Mouse (Mus musculus) layer of hippocampus, postnatal 14 days (tissue): Measurements from ENCODE around the gene C1qtnf4. TPM values are rescaled to one million over a fixed set of nuclear protein-coding genes. Genes with fewer than 3 reads are reported as not detected.
A peak's percentile ranks its signal among the peaks of the same experiment; 100 is the strongest.

Experiments
- DNase-seq, 2 experiments: peaks; one replicate each; pipeline ENCODE4 v3.0.0; 2021 to 2022; ENCODE audit warnings: low spot score in 2 of 2, mixed read lengths in 1 of 2
- long read RNA-seq, 2 experiments: library from polyadenylated mRNA; stranded (forward); transcript quantifications; one replicate each; pipeline ENCODE4 v2.0.0; 2021
- total RNA-seq, 2 experiments: library from RNA; stranded (reverse); gene quantifications; 2 replicates each; pipeline ENCODE4 v1.2.3; 2021

The C1qtnf4 gene
- 100 to 1,000 TPM; 172 to 176 TPM for total RNA-seq
- long read RNA-seq, experiment 1, transcript C1qtnf4-201 (2 exons, 1,290 nt), result major isoform, 206 of 242 reads
- long read RNA-seq, experiment 1, partial matches to known transcripts, result 19 of 242 reads
- long read RNA-seq, experiment 1, other reads (novel, unspliced or antisense), result 17 of 242 reads
- long read RNA-seq, experiment 2, transcript C1qtnf4-201 (2 exons, 1,290 nt), result major isoform, 285 of 320 reads
- long read RNA-seq, experiment 2, partial matches to known transcripts, result 0 of 320 reads
- long read RNA-seq, experiment 2, other reads (novel, unspliced or antisense), result 35 of 320 reads

DNA sequence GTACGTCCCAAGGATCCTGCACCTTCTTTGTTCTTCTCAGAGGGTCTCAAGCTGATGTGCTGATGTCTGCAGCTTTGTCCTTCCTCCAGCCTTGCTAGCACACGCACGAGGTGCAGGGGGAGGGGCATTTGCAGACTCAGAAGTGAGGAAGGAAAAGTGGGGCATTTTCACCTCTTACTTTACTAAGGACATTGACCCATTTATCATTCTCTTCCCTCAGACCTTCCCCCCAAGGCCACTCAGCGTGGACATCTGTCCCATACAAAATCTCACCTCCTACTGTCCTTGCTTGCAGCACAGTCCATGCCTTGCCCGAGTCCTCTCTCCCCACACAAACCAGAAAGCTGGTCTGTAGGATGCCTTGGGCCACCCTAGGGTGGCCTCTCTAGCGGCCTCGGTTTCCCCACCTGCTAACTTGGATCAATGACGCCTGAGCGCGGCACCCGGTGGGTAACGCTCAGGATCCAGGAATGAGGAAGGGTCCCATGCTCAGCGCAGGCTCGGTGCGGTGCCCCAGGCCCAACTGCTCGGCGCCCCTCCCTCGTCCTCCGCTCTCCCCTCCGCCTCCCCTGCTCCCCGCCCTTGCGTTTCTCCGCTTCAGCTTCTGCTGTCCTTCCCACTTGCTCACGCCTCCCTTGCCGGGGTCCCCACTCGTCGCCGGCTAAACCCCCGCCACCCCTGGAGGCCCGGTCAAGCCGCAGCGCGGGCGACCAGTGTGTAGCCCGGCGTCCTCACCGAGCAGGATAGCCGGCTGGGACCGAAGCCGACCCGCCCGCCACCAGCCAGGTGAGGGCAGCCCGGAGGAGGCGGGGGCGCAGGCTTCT is at the start of gene C1qtnf4:
Gene C1qtnf4 (plus strand): TSS at position 643 of the 824 bp plus-strand sequence.
- DNase-seq, result no peak

DNA sequence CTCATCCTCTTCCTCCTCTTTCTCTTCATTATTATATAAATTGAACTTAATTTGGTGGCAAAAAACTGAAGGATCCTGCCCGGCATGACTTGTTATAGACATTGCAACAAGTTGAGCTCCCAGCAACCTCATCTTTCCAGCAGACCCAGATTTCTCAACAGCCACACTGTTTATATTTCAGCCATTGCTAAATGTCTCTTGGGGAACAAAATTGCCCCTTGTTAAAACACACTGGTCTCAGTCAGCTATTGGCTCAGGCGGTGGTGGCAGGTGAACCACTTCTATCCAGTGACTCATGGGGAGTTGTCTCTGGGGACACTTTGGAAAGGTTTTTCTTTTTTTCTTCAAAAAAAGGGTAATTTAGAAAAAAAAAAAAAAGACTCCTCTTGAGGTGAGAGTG is 47.0 kb upstream of the C1qtnf4 start:
- DNase-seq, result no peak

DNA sequence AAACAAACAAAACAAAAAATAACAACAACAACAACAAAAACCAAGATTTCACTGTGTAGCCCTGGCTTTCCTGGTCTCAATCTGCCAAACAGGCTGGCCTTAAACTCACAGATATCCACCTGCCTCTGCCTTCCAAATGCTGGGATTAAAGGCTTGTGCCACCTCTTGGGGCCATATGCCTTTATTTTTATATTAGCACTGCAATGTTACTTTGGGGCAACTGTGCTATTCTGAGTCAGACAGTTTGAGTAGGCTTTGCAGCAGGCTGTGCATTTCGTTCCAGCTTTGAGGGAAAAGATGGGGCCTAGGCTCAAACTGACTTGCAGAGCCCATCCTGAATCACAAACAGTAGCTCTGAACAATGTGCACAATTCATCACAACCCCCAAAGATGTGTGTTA is 42.0 kb upstream of the C1qtnf4 start:
- DNase-seq, result peak; percentile 21 to 45

DNA sequence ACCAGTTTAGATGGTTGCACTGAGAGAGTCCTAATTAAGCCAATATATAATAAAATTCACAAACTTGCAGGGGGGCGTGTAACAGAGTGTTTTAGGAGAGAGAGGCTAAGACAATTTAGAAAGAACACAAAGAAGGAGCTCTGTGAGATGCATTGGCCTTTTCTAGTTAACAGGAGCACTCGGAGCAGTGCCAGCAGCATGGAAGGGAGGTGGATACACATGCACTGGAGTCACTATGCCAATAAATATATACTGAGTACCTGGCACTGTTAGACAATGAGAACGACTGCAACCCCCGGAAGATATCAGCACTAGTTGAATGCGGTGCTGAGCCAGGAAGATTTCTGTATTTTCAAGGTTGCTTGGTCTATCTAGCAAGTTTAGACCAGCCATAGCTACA is 41.4 kb upstream of the C1qtnf4 start:
- DNase-seq, result no peak

DNA sequence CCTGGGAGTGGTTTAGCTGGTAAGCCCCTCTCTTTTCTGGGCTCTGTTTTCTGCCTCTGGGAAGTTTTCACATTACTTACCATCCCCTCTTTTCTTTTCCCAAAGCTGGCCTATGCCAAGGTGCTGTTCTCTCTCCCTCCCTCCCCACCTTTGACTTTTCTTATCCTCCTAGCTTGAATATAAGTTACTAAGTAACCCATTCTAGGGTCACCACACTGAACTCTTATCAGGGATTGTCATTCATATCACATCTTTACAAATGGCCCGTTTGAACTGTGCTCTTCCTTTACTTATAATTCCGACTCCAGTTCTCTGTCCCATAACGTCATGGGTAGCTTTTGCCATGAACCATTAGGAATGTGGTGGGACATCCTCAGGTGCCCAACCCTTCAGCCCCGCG is 40.4 kb upstream of the C1qtnf4 start:
- no peak for DNase-seq

DNA sequence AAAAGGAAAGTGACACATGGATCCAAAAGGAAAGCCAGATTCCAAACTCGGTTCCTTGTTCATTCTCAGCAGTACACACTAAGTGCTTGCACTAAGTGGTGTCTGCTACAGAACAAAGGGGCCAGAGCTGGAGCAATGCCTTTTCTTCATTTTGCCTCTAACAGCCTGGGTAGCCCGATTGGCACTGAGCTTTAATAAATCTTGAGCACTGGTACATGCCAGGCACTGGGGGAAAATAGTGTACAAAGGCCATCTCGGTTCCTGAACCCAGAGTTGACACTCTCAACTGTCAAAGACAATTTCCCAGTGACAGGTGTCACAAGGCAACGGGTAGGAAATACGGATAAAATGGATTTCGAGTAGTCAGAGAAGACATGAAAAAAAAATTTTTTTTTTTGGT is 39.5 kb upstream of the C1qtnf4 start:
- peak in 1 of 2 experiments; percentile 48 for DNase-seq

DNA sequence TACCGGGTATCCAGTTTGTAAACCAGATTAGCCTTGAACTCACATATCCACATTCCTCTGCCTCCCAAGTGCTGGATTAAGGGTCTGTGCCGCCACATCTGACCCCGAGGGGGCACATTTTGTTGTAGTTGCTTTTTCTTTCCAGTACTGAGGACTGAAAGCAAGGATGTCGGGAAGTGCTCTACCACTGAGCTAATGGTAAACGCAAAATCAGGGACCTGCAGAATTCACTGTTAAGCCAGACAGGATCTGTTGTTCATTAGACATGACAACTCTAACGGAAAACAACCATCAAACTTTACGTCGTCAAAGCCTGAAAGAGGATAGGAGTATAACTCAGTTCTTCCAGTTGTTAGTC is 39.1 kb upstream of the C1qtnf4 start:
- no peak for DNase-seq

DNA sequence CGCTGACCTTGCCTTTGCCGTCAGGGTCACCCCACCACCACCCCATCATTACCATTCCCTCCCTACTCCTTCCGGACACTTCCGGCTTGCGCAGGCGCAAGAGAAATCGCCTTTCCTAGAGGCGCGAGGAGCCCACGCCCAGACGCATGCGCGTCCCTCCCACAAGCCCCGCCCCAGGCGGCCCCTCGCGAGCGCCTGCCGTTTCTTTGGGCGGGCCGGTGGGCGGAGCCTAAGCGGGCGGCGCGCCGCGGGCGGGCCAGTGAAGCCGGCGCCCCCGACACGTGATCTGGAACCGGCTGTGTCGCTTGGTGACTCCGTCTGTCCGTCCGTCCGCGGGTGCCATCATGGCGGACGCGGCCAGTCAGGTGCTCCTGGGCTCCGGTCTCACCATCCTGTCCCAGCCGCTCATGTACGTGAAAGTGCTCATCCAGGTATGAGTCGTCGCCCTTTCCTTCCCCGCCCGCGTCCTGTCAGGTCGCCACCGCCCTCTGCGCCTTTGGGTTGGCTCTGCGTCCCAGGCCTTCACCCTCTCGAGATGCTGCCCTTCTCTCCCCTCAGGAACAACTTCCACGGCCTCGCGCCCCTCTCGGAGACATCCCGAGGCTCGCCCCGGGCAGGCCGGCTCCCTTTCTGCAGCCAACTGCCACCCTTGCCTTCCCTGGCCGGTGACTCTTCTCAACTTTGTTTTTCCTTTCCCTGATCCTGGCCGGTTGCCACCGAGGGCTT is 38.5 kb upstream of the C1qtnf4 start, which contains the start of gene Mtch2:
Gene Mtch2 (plus strand): TSS at position 201 of the 726 bp plus-strand sequence.
- peak; percentile 98 for DNase-seq

DNA sequence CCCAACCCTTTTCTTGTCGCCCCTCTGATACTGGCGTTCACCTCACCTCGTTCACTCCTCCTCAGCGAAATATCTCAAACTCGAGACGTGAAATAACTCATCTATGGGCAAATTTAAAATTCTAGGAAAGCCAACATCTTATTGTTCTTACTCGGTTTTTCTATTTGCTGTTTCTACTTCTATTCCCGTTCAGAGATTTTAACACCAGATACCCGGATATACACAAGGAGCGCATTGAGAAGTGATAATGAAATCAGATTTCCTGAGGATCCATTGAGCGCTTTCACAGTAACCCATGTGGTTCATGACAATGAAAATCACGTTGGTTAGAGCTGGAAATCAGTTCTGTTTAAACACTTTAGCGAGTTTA is 38.0 kb upstream of the C1qtnf4 start:
- no peak for DNase-seq

DNA sequence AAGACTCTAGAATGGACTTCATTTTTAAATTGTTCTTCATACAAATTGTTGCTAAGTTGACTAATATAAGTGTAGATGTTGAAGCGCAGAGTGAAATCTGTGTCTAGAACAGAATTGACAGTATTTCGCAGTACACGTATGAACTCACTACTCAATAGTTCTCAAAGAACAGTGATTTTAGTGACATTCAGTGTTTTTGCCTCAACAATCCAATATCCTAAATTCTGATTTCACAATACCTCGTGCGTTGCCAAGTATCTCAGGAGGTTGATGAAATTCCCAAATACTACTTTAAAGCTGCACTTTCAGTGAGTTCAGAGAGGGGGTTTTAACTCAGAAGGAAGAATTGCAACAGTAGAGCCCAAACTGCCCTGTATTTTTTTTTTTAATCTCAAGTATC is 37.3 kb upstream of the C1qtnf4 start:
- no peak for DNase-seq

DNA sequence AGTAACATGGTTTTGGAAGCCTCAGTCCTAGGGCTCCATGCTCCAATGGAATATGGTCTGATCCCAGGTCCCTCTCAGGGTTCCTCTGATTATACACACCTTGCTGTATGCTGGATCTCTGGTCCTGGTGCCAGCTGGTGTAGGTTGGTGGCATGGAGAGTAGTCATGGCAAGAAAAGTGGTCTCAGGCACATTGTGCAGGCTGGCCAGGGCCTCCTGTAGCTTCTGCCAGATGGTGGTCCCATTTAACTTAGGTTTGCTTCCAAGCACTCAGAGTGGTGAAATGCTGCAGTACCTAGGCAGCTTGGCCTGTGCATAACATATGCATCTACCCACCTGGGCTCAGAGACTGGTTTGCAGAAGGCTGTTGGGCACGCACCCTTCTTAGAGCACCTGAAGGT is 35.3 kb upstream of the C1qtnf4 start:
- DNase-seq, result no peak

DNA sequence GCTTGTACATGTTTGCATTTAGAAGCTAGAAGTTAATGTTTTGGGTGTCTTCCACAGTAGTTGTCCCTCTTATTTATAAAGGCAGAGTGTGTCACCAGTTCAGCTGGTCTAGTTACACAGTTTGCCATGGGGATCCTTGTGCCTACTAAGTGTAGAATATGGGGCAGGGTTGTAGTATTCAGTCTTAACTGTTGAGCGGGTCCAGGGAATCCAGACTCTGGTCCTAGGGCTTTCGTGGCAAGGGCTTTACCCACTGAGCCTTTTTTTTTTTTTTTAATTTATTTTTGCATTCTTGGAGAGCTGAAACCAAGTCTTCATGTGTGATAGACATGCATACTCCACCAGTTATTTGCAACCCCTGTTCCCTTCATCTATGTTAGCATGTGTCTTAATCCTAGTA is 24.2 kb upstream of the C1qtnf4 start:
- DNase-seq, result no peak

DNA sequence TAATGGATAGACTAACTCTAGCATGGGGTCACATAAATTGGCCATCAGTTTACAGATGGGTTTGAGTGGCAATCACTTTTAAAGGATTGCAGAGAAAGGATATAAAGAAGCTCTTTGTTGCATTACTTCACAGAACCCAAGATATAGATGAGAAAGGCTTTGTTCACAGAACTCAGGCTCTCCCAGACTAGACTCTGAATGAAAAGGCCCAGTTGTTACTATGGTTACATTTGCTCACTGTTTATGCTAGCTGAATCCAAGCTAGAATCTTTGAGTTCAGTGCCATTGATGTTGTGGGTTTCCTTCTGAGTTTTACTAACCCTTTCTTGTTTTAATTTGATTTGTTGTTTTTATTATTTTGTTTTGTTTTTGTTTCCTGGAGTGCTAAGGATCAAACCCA is 21.5 kb upstream of the C1qtnf4 start:
- no peak for DNase-seq

DNA sequence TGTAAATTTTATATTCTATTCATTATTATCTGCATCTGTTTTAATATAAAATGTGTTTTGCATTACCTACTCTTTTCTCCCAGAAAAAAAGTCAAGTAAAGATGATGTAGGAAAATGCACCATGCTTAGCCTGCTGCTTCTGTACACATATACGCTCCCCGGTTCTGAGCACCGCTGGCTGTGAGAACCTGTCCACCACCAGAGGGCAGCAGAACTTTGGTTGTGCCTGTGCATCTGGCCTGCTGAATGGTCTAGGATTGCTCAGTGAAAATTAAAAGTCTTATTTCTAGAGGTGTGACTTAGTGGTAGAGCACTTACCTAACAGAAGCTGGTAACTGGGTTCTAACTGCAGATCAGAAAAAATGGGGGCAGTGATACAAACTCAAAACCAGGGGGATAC is 19.1 kb upstream of the C1qtnf4 start:
- DNase-seq, result peak; percentile 83 to 91

DNA sequence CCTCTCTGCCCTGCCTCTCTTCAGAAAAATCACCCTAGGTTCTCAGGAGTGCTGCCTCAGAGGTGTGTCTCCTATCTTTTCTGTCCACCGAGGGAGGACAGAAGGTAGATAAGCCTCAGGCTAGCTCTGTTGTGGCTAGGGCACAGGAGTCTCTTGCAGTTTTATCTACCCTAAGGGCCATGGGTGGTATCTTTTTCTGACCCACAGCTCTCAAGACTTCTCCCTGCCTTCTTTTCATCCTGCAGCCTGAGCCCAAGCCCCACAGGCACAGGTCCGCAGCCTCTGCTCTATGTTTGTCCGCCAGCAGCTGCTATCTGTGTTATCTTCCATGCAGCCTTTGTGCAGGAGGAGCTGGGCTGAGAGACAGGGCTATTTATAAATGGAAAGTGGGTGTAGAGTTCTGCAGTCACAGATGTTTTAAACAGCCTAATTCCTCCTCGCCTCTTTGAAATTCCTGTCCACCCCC is 15.5 kb upstream of the C1qtnf4 start:
- no peak for DNase-seq

DNA sequence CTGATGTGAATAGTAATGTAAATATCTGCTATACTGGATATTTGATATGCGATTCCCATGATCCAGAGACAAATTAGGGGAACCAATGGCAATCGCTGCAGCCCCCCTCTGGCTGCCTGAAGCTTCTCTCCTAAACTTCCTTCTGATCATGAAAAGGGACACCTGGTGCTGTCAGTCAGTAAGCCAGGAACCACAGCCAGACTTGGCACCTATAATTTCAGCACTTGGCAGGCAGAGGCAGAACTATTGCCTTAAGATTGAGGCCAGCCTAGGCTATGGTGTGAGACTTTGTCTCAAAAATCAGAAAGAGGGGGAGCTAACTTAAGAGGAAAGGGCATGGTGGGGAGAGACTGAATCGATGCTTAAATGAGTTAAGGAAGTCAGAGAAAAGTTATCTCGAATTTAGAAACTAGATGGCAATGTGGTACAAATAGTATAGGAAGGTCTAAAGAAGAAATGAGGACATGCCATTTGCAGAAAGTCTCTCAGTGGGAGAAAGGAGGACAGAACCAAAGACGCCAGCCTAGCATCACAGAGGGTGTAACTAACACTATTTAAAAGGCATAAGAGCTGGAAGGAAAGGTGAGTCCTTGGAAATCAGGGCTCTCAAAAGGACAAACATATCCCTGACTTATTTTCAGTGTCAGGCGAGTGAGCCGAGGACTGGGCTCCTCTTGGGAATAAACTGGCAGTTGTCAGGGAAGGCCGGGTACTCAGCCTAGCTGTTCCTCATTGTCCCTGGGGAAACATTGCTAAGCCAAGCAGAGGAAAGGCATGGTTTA is 14.3 kb upstream of the C1qtnf4 start:
- DNase-seq, result no peak

DNA sequence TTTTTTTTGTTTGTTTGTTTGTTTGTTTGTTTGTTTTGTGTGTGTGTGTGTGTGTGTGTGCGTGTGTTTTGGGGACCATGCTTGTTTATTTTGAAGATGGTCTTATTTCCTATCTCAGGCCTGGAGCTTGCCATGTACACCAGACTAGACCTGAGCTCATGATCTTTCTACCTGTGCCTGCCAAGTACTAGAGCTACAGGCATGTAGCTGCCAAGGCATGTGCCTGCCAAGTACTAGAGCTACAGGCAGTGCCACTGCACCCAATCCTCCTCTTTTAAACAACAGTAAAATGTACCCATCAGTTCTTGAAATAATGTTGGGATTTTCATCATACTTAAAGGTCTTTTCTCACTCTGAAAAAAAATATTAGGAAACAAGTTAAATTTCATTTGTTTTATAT is 11.6 kb upstream of the C1qtnf4 start:
- DNase-seq, result no peak

DNA sequence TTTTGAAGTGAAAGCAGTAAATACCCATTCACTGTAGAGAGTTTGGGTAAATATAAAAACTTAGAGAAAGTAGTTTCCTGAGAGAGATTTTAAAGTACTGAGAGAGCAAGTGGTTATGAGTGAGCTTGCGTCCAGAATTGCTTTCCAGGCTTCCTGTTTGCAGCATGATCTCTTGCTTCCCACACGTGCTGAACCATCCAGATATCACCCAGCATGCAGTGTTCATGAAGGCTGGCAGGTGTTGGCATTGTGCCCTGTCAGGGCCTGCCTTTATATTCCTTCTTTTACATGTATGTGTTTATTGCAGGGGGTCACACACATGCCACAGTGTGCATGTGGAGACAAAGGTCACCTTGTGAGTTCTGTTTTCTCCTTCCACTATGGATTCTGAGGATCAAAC is 10.4 kb upstream of the C1qtnf4 start:
- no peak for DNase-seq

DNA sequence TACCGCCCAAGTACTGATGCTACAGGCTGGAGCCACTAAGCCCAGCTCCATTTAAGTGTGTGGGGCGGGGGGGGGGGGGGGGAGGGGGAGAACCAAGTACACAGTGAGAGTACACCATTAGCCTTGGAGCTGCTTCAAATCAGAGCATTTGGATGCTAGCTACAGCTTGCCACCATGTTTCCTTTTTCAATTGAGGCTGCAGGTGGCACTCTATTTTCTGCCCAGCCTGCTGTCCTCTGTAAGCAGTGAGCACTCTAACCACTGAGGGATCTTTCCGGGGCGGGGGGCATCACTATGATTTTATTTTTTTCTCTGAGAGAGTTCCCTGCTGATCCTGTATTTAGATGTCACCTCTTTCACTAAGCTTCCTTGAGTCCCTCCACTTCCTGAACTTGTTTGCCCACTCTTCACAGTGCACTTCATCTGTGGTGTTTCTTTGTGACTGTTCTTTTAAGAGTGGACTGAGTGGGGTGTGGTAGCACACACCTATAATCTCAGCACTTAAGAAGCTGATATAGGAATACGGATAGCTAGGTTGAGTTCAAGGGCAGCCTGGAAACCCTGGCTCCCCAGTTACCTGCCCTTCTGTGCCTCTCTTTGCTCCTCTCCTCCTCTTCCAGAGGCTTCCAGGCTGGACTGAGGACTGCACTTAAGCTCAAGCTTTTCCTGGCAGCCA is 7.9 kb upstream of the C1qtnf4 start:
- DNase-seq, result no peak

DNA sequence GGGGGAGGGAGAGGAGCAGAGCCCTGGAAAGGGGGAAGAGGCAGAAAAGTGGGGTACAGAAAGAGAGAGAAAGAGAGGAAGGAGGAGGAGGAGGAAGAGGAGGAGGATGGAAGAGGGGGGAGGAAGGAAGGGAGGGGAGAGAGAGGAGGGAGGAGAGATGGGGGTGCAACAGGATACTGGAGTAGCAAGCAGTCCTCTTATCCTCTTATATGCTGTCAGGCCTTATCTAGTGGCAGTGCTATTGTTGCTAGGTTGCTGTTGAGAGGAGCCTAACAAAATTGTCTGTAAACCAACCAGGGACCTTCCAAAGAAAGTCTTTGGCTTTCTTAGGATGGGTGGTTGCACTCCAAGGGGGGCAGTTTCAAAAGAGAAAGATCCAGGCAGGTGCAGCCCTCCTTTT is 6.2 kb upstream of the C1qtnf4 start:
- DNase-seq, result no peak
